Mouse (Mus musculus) liver, adult 2 months (tissue): ENCODE data around the gene Pign.

Experiments
- CTCF ChIP-seq: fragments of 200-500 bp; IDR thresholded peaks from 2 replicates; pipeline ENCODE4 v1.5.1; 2011; ENCODE audit warnings: low read depth, low read length, control low read depth
- POLR2A ChIP-seq: fragments of 200-500 bp; IDR thresholded peaks from 2 replicates; pipeline ENCODE4 v1.6.1; 2011; ENCODE audit warnings: low read length, control low read depth; ENCODE audit not compliant: insufficient read depth; ENCODE audit errors: extremely low read depth

- TF ChIP-seq CTCF = no peak
- TF ChIP-seq POLR2A = no peak
Observed at GRCm38 (mm10) chr1:105566051-105566450, 97.4 kb downstream of the Pign start.
